Mouse (Mus musculus): ENCODE measurements around the gene Pnkp.

The Pnkp gene

GRCm38 (mm10) chr7:44900632-44901031 lies 43.7 kb downstream of the Pnkp start:
- DNase-seq (ENCODE audit: extremely low read depth, low read depth), result no peak

GRCm38 (mm10) chr7:44901230-44901722 lies 44.3 kb downstream of the Pnkp start:
- no peak for DNase-seq (ENCODE audit: extremely low read depth, low read depth)

- DNase-seq (ENCODE audit: extremely low read depth, low read depth), result no peak
Measured at GRCm38 (mm10) chr7:44905430-44905829, 48.5 kb downstream of the Pnkp start.

GRCm38 (mm10) chr7:44908706-44909476 lies 52.0 kb downstream of the Pnkp start:
- DNase-seq (ENCODE audit: extremely low read depth, low read depth), result no peak
